Mouse (Mus musculus) lung, postnatal 0 days (tissue): ENCODE data around the gene Slfn5. TPM values are rescaled to one million over a fixed set of nuclear protein-coding genes. Genes with fewer than 3 reads are reported as not detected.
A peak's percentile ranks its signal among the peaks of the same experiment; 100 is the strongest.

ENCODE experiments used
- ATAC-seq: fragments of 200-750 bp; cut with Nextera tagmentation; 2 replicates; pipeline ENCODE4 v1.8.0; 2017; ENCODE audit warnings: moderate library complexity
- DNase-seq: peaks from one replicate; pipeline ENCODE4 v3.0.0-alpha.2; 2016; ENCODE audit warnings: low spot score
- H3K27ac ChIP-seq: fragments of 300-500 bp; sonication (generic); 2 replicates; pipeline ENCODE4 v1.5.1; 2014; ENCODE audit warnings: antibody characterized with exemption, mild to moderate bottlenecking, low read length, mixed read lengths
- H3K27me3 ChIP-seq: fragments of 300-500 bp; sonication (generic); replicated peaks from 2 replicates; pipeline ENCODE4 v1.6.1; 2014; ENCODE audit warnings: low read length, mixed read lengths; ENCODE audit not compliant: insufficient read depth
- H3K36me3 ChIP-seq: fragments of 300-500 bp; sonication (generic); 2 replicates; pipeline ENCODE4 v1.6.1; 2014; ENCODE audit warnings: low read length, mixed read lengths; ENCODE audit not compliant: insufficient read depth
- H3K4me1 ChIP-seq: fragments of 300-500 bp; sonication (generic); 2 replicates; pipeline ENCODE4 v1.6.1; 2014; ENCODE audit warnings: antibody characterized with exemption, low read depth, low read length, mixed read lengths; ENCODE audit not compliant: insufficient read depth
- H3K4me2 ChIP-seq: fragments of 300-500 bp; sonication (generic); replicated peaks from 2 replicates; pipeline ENCODE4 v1.6.1; 2014; ENCODE audit warnings: low read depth, mild to moderate bottlenecking, low read length, moderate library complexity, mixed read lengths
- H3K4me3 ChIP-seq: fragments of 300-500 bp; sonication (generic); 2 replicates; pipeline ENCODE4 v1.5.1; 2014; ENCODE audit warnings: low read depth, low read length
- H3K9ac ChIP-seq: fragments of 300-500 bp; sonication (generic); replicated peaks from 2 replicates; pipeline ENCODE4 v1.6.1; 2014; ENCODE audit warnings: low read depth, mild to moderate bottlenecking
- H3K9me3 ChIP-seq: fragments of 300-500 bp; sonication (generic); 2 replicates; pipeline ENCODE4 v1.6.1; 2016; ENCODE audit warnings: low read length, mixed read lengths
- CTCF ChIP-seq: IDR thresholded peaks from 2 replicates; pipeline ENCODE4 v1.5.1; 2016; ENCODE audit warnings: antibody characterized with exemption, mild to moderate bottlenecking
- EP300 ChIP-seq: IDR thresholded peaks from 2 replicates; pipeline ENCODE4 v1.6.1; 2016; ENCODE audit warnings: antibody characterized with exemption, mild to moderate bottlenecking, control low read depth
- WGBS: fragments of 180-500 bp; shearing (Covaris S2); extraction: QIAGEN DNeasy Blood & Tissue Kit; methylation state at CpG from one replicate; pipeline ENCODE4 v1.1.7; 2014; 5-methylcytosine and 5-hydroxymethylcytosine counted together
- polyA plus RNA-seq: library from polyadenylated mRNA; unstranded; fragments of >200 nt; fragmentation: Nextera tagmentation; extraction: Ambion mirVana; gene quantifications from 2 replicates; pipeline ENCODE4 v1.2.1, GENCODE M21; 2015

The Slfn5 gene
- polyA plus RNA-seq, 1 experiment from 2014 or later, result 25.8 TPM

GRCm38 (mm10) chr11:82943336-82943735 is 7.8 kb upstream of the Slfn5 start:
- Histone ChIP-seq H3K36me3 (no peaks in the 10 kb centered on the region), H3K4me3 (no peak overlapping the region), H3K4me1 (no peaks in the 10 kb centered on the region), H3K27ac (no peak overlapping the region), H3K4me2 (no peak overlapping the region), H3K9ac (no peak overlapping the region), H3K9me3 (no peaks in the 10 kb centered on the region), H3K27me3 (no peaks in the 10 kb centered on the region)
- DNase-seq, result no peak
- 57% methylated on average over 6 of the region's 6 CpGs for WGBS
- no peak for ATAC-seq
- TF ChIP-seq EP300 (no peak), CTCF (no peak)

- ATAC-seq (no peak), DNase-seq (no peak)
- Histone ChIP-seq H3K4me3 (no peak overlapping the region), H3K9ac (no peak overlapping the region), H3K4me1 (no peaks in the 10 kb centered on the region), H3K9me3 (no peaks in the 10 kb centered on the region), H3K4me2 (no peak overlapping the region), H3K27ac (no peak overlapping the region), H3K27me3 (no peaks in the 10 kb centered on the region; the same call in 1 of the 2 replicates), H3K36me3 (no peaks in the 10 kb centered on the region)
- no peak for TF ChIP-seq EP300
- no peak for TF ChIP-seq CTCF
- WGBS, result 40% methylated on average over 2 of the region's 2 CpGs
These were observed 5.5 kb upstream of the Slfn5 start for GRCm38 (mm10) chr11:82945636-82946035.

GRCm38 (mm10) chr11:82947457-82947856 is 3.7 kb upstream of the Slfn5 start:
- no peaks in the 10 kb centered on the region for H3K36me3 ChIP-seq
- H3K9me3 ChIP-seq, result no peaks in the 10 kb centered on the region
- H3K27ac ChIP-seq, result no peak overlapping the region
- H3K4me3 ChIP-seq, result no peak overlapping the region
- ATAC-seq (no peak), DNase-seq (no peak)
- WGBS, result 63% methylated on average over 4 of the region's 4 CpGs
- no peak for TF ChIP-seq EP300
- no peak for TF ChIP-seq CTCF
- H3K4me2 ChIP-seq, result no peak overlapping the region
- H3K4me1 ChIP-seq, result no peaks in the 10 kb centered on the region
- no peaks in the 10 kb centered on the region; the same call in 1 of the 2 replicates for H3K27me3 ChIP-seq
- H3K9ac ChIP-seq, result no peak overlapping the region

GRCm38 (mm10) chr11:82949036-82949435 is 2.1 kb upstream of the Slfn5 start:
- DNase-seq (peak; percentile 68), ATAC-seq (peak; percentile 31; the same call in 1 of the 2 replicates)
- no peaks in the 10 kb centered on the region for H3K36me3 ChIP-seq
- no peaks in the 10 kb centered on the region for H3K4me1 ChIP-seq
- no peak overlapping the region for H3K4me3 ChIP-seq
- no peaks in the 10 kb centered on the region; the same call in 1 of the 2 replicates for H3K27me3 ChIP-seq
- H3K27ac ChIP-seq, result peak overlapping the region; percentile 72
- 63% methylated on average over 9 of the region's 9 CpGs for WGBS
- no peak overlapping the region for H3K9ac ChIP-seq
- TF ChIP-seq EP300 (peak; percentile 90), CTCF (no peak)
- no peak overlapping the region; the same call in 1 of the 2 replicates for H3K4me2 ChIP-seq
- no peaks in the 10 kb centered on the region for H3K9me3 ChIP-seq

- peak overlapping the region; percentile 45 for H3K4me2 ChIP-seq
- H3K36me3 ChIP-seq, result no peaks in the 10 kb centered on the region
- TF ChIP-seq CTCF (no peak), EP300 (0 out of 2 replicates have a peak, but pooled peaks have one; percentile 24)
- H3K27me3 ChIP-seq, result no peaks in the 10 kb centered on the region; the same call in 1 of the 2 replicates
- ATAC-seq (peak; percentile 81), DNase-seq (peak; percentile 78)
- peak overlapping the region; percentile 50 for H3K4me3 ChIP-seq
- 4% methylated on average over 28 of the region's 28 CpGs for WGBS
- peak overlapping the region; percentile 56 for H3K9ac ChIP-seq
- no peaks in the 10 kb centered on the region for H3K4me1 ChIP-seq
- no peaks in the 10 kb centered on the region for H3K9me3 ChIP-seq
- H3K27ac ChIP-seq, result peak overlapping the region; percentile 86
These were observed 889 bp downstream of the Slfn5 start for GRCm38 (mm10) chr11:82951865-82952611.

- TF ChIP-seq CTCF (no peak), EP300 (no peak)
- H3K9ac ChIP-seq, result peak overlapping the region; percentile 56
- no peaks in the 10 kb centered on the region; the same call in 1 of the 2 replicates for H3K27me3 ChIP-seq
- no peaks in the 10 kb centered on the region for H3K36me3 ChIP-seq
- H3K9me3 ChIP-seq, result no peaks in the 10 kb centered on the region
- H3K4me1 ChIP-seq, result no peaks in the 10 kb centered on the region
- DNase-seq (peak; percentile 67), ATAC-seq (peak; percentile 34)
- peak overlapping the region; percentile 50 for H3K4me3 ChIP-seq
- 45% methylated on average over 9 of the region's 9 CpGs for WGBS
- H3K27ac ChIP-seq, result peak overlapping the region; percentile 86
- peak overlapping the region; percentile 45 for H3K4me2 ChIP-seq
These were observed 1.7 kb downstream of the Slfn5 start for GRCm38 (mm10) chr11:82952612-82953542.
